Mouse (Mus musculus) G1E (cell line): ENCODE measurements at regions not wholly inside any gene's neighbourhood (a gene's known extent, or its start where the extent isn't known, plus 50 kb on each side); places are given as distances from the start of the nearest gene placed in this dataset.

Experiments
- ATAC-seq: 2 replicates; pipeline ENCODE4 v1.8.0; 2016; ENCODE audit warnings: mild to moderate bottlenecking; ENCODE audit not compliant: insufficient number of reproducible peaks, poor library complexity, low FRiP score, severe bottlenecking; ENCODE audit errors: extremely low read depth
- DNase-seq: peaks from one replicate; pipeline ENCODE4 v3.0.0; 2012; ENCODE audit warnings: low spot score
- H3K27me3 ChIP-seq: 2 replicates; pipeline ENCODE4 v1.6.1; 2012; ENCODE audit warnings: mild to moderate bottlenecking, low read length, inconsistent platforms; ENCODE audit not compliant: insufficient read depth
- H3K36me3 ChIP-seq: replicated peaks from 2 replicates; pipeline ENCODE3; 2012; ENCODE audit warnings: mild to moderate bottlenecking, inconsistent platforms
- H3K4me1 ChIP-seq: 2 replicates; pipeline ENCODE4 v1.6.1; 2012; ENCODE audit warnings: low read depth, low read length, inconsistent platforms, mixed read lengths; ENCODE audit not compliant: insufficient read depth
- H3K4me3 ChIP-seq: 2 replicates; pipeline ENCODE4 v1.5.1; 2012; ENCODE audit warnings: low read depth, mild to moderate bottlenecking, inconsistent platforms, low read length, moderate library complexity, mixed read lengths
- H3K9me3 ChIP-seq: replicated peaks from 2 replicates; pipeline ENCODE4 v1.6.1; 2012; ENCODE audit warnings: inconsistent platforms
- CTCF ChIP-seq: IDR thresholded peaks from 2 replicates; pipeline ENCODE4 v1.5.1; 2012; ENCODE audit warnings: low read depth, low read length, inconsistent platforms, mixed read lengths
- GATA1 ChIP-seq: IDR thresholded peaks from 2 replicates; pipeline ENCODE4 v1.6.1; 2012; ENCODE audit warnings: borderline replicate concordance, low read length, inconsistent platforms, mixed read lengths
- GATA2 ChIP-seq: IDR thresholded peaks from 2 replicates; pipeline ENCODE4 v1.6.1; 2012; ENCODE audit warnings: low read depth, low read length, inconsistent platforms, borderline replicate concordance
- POLR2AphosphoS5 ChIP-seq: IDR thresholded peaks from 2 replicates; pipeline ENCODE4 v1.6.1; 2012; ENCODE audit warnings: low read depth, low read length, inconsistent platforms; ENCODE audit not compliant: insufficient replicate concordance
- TAL1 ChIP-seq: conservative IDR thresholded peaks from 2 replicates; pipeline ENCODE4 v1.6.1; 2012; ENCODE audit warnings: low read depth, low read length, inconsistent platforms, mixed read lengths

DNA sequence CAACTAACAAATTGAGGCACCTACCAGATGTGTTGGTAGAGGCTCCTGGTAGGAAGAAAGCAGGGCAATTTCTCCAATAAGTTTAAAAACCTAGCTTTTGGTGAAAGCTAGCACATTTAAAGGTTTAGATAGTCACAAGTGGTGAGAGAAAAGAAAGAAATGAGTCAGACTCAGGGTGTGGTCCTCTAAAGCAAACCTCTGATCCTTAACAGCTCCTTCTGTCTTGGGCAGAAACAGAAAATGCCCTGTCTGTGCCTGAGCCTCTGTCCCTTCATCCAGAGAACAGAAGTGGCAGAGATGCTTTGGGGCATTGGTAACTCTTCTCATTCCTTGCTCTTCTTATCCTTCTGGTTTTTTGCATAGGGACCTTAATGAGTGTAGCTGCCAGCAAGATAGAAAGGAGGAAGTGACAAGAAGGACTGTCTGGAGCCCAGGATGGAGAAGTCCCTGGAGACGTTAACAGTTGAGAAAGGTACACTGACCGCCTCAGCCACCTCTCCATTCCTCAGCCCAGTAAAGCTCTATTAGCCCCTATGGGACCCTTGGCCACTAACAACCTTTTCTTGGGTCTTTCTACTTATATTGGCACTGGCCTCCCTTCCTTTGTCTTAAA is 570.8 kb downstream of the Adgrl2 start:
- Histone ChIP-seq H3K4me1 (no peaks in the 10 kb centered on the region), H3K9me3 (peaks cover 12% of the 10 kb centered on the region), H3K4me3 (no peak overlapping the region), H3K36me3 (no peaks in the 10 kb centered on the region), H3K27me3 (no peaks in the 10 kb centered on the region)
- no peak for ATAC-seq
- TF ChIP-seq GATA2 (no peak), TAL1 (no peak), POLR2AphosphoS5 (no peak), CTCF (no peak), GATA1 (no peak)
- DNase-seq: no peak

DNA sequence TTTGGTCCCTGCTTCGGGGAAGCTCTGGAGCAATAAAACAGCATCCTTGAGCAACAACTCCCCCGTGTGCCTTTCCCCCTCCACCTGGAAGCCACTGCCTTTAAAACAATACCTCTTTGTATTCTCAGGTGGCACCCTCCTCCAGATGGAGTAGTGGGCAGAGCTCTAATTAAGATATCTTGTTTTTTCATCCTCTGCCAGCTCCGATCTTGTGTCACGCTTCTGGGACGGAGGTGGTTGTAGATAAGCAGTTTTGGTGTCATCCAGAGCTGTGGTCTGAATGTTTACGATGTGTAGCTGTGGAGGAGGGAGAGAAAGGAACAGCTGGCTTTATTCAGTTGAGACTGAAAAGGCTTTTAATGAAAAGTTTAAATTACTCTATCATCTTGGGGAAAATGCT is 572.3 kb downstream of the Adgrl2 start:
- Histone ChIP-seq H3K4me3 (no peak overlapping the region), H3K27me3 (no peaks in the 10 kb centered on the region), H3K36me3 (no peaks in the 10 kb centered on the region), H3K4me1 (no peaks in the 10 kb centered on the region), H3K9me3 (peaks cover 12% of the 10 kb centered on the region)
- TF ChIP-seq TAL1: no peak
- DNase-seq: no peak
- ATAC-seq: no peak

DNA sequence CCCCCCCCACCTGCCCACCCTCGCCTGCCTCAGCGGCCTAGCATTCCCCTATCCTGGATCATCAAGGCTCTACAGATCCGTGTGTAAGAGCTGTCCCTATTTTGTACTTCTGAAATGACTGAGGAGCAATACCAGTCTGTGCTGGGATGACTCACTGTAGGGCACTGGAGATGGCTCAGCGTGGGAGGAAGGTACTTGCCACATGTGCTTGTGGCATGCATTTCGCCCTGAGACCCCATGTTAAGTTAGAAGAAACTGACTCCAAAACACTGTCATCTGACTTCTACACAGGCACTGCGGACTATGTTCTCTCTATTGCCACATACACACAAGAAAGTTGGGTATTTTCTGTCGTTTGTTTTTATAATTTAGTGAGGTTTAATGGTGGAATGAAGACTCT is 574.9 kb downstream of the Adgrl2 start:
- Histone ChIP-seq H3K4me3 (no peak overlapping the region), H3K36me3 (no peaks in the 10 kb centered on the region), H3K9me3 (peaks cover 12% of the 10 kb centered on the region), H3K27me3 (no peaks in the 10 kb centered on the region), H3K4me1 (no peaks in the 10 kb centered on the region)
- ATAC-seq (no peak), DNase-seq (no peak)
- TF ChIP-seq TAL1 (no peak), CTCF (no peak), POLR2AphosphoS5 (no peak), GATA1 (no peak), GATA2 (no peak)

- H3K9me3 ChIP-seq: peaks cover 7% of the 10 kb centered on the region; the same call in 1 of the 2 replicates
- H3K27me3 ChIP-seq: no peaks in the 10 kb centered on the region
- ATAC-seq: no peak
- H3K36me3 ChIP-seq: no peaks in the 10 kb centered on the region
- H3K4me1 ChIP-seq: no peaks in the 10 kb centered on the region
- no peak for TF ChIP-seq CTCF
- TF ChIP-seq TAL1: no peak
- no peak for TF ChIP-seq GATA2
- TF ChIP-seq GATA1: no peak
- no peak for TF ChIP-seq POLR2AphosphoS5
- DNase-seq: no peak
- no peak overlapping the region for H3K4me3 ChIP-seq
These were observed 577.3 kb downstream of the Adgrl2 start for GRCm38 (mm10) chr3:148413027-148413426.

GRCm38 (mm10) chr3:148412191-148412590 is 578.2 kb downstream of the Adgrl2 start:
- no peak overlapping the region for H3K4me3 ChIP-seq
- H3K36me3 ChIP-seq: no peaks in the 10 kb centered on the region
- H3K9me3 ChIP-seq: peaks cover 8% of the 10 kb centered on the region; the same call in 1 of the 2 replicates
- no peak for ATAC-seq
- H3K4me1 ChIP-seq: no peaks in the 10 kb centered on the region
- TF ChIP-seq POLR2AphosphoS5 (no peak), GATA1 (no peak), TAL1 (no peak), GATA2 (no peak), CTCF (no peak)
- no peak for DNase-seq
- no peaks in the 10 kb centered on the region for H3K27me3 ChIP-seq

DNA sequence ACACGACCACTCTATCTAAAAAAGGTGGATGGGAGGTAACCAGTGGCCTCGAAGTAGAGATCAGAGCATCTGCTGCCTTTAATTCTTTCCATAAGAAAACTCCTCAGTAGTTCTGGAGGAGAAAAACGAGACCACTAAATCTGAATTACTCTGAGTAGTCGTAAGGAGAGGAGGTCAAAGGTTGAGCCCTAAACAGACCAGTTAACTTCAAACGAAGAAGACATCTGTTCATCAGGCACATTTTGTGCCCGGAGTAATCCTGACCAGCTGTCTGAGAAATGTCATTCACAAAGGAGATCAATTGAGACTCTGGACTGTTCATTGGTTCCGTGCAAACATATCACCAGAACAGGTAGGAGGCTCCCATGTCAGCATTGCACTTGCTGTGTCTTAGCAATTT is 592.0 kb downstream of the Adgrl2 start:
- ATAC-seq: no peak
- TF ChIP-seq CTCF (no peak), TAL1 (no peak), POLR2AphosphoS5 (no peak), GATA1 (no peak), GATA2 (no peak)

GRCm38 (mm10) chr3:148387550-148387949 is 602.8 kb downstream of the Adgrl2 start:
- ATAC-seq (no peak), DNase-seq (no peak)
- no peak overlapping the region for H3K4me3 ChIP-seq
- H3K4me1 ChIP-seq: no peaks in the 10 kb centered on the region
- H3K27me3 ChIP-seq: no peaks in the 10 kb centered on the region
- TF ChIP-seq POLR2AphosphoS5 (no peak), GATA1 (no peak), GATA2 (no peak), TAL1 (no peak), CTCF (no peak)
- H3K9me3 ChIP-seq: peaks cover 18% of the 10 kb centered on the region
- no peaks in the 10 kb centered on the region for H3K36me3 ChIP-seq

More for the DNA sequence above, 592.0 kb downstream of the Adgrl2 start:
- Histone ChIP-seq H3K36me3 (no peaks in the 10 kb centered on the region), H3K9me3 (0 out of 2 replicates have a peak, but pooled peaks cover 7% of the 10 kb centered on the region), H3K4me3 (no peak overlapping the region), H3K4me1 (no peaks in the 10 kb centered on the region), H3K27me3 (no peaks in the 10 kb centered on the region)
- DNase-seq: no peak
